Mouse (Mus musculus): ENCODE measurements around the gene Cacul1.

DNA sequence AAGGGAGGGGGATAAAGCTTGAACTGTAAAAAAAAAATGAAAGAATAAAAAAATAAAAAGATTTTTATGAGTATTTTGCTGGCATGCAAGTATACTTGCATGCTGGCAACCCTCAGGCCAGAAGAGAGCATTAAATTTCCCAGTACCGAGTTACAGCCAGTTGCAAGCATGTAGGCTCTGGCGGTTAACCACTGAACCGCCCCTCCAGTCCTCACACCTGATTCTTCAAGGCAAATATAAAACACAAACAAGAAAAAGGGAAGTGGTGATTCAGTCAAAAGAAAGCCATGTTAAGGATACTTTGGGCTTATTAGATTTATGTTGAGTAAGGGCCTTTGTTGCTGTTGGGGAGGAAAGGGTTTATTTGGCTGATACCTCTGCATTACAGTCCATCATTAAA is 60.7 kb downstream of the Cacul1 start:
- TF ChIP-seq POLR2A (IDR thresholded peaks at IDR 0.05; ENCODE audit: insufficient read length, low read depth) (no peak), SRF (IDR thresholded peaks at IDR 0.05; ENCODE audit: control insufficient read depth, insufficient read length, low read depth) (no peak), CEBPB (IDR thresholded peaks at IDR 0.05; ENCODE audit: insufficient read depth, poor library complexity, severe bottlenecking) (no peak)
